Mouse (Mus musculus) kidney, embryonic 16.5 days (tissue): Measurements from ENCODE around the gene Nek9. TPM values are rescaled to one million over a fixed set of nuclear protein-coding genes. Genes with fewer than 3 reads are reported as not detected.

Experiments used
- ATAC-seq: fragments of 200-750 bp; cut with Nextera tagmentation; 2 replicates; pipeline ENCODE4 v1.8.0; 2017; ENCODE audit warnings: moderate TSS enrichment; ENCODE audit not compliant: low FRiP score, low TSS enrichment
- H3K27ac ChIP-seq: fragments of 300-500 bp; sonication (generic); 2 replicates; pipeline ENCODE4 v1.5.1; 2014; ENCODE audit warnings: low read length
- H3K27me3 ChIP-seq: fragments of 300-500 bp; sonication (generic); 2 replicates; pipeline ENCODE4 v1.6.1; 2014; ENCODE audit warnings: low read length, control low read depth, mixed read lengths; ENCODE audit not compliant: insufficient read depth
- H3K36me3 ChIP-seq: fragments of 300-500 bp; sonication (generic); 2 replicates; pipeline ENCODE4 v1.6.1; 2014; ENCODE audit warnings: low read length, control low read depth, mixed read lengths; ENCODE audit not compliant: insufficient read depth
- H3K4me1 ChIP-seq: fragments of 300-500 bp; sonication (generic); 2 replicates; pipeline ENCODE4 v1.6.1; 2014; ENCODE audit warnings: low read length, control low read depth, mixed read lengths; ENCODE audit not compliant: insufficient read depth
- H3K4me2 ChIP-seq: fragments of 300-500 bp; sonication (generic); replicated peaks from 2 replicates; pipeline ENCODE4 v1.6.1; 2014; ENCODE audit warnings: low read depth, low read length
- H3K4me3 ChIP-seq: fragments of 300-500 bp; sonication (generic); 2 replicates; pipeline ENCODE4 v1.5.1; 2014; ENCODE audit warnings: mild to moderate bottlenecking, low read length
- H3K9ac ChIP-seq: fragments of 300-500 bp; sonication (generic); replicated peaks from 2 replicates; pipeline ENCODE4 v1.6.1; 2014; ENCODE audit warnings: low read length
- H3K9me3 ChIP-seq: fragments of 300-500 bp; sonication (generic); 2 replicates; pipeline ENCODE4 v1.6.1; 2016; ENCODE audit warnings: low read length, control low read depth
- WGBS: fragments of 180-500 bp; shearing (Covaris S2); extraction: QIAGEN DNeasy Blood & Tissue Kit; methylation state at CpG from one replicate; pipeline ENCODE4 v1.1.7; 2014; 5-methylcytosine and 5-hydroxymethylcytosine counted together
- polyA plus RNA-seq: library from polyadenylated mRNA; unstranded; fragments of >200 nt; fragmentation: Nextera tagmentation; extraction: Ambion mirVana; gene quantifications from 2 replicates; pipeline ENCODE4 v1.2.1, GENCODE M21; 2015

Nek9 gene
- polyA plus RNA-seq, 1 experiment from 2014 or later, result 20.7 TPM

- no peak overlapping the region for H3K4me2 ChIP-seq
- H3K9me3 ChIP-seq, result no peaks in the 10 kb centered on the region
- no peak for ATAC-seq
- peaks cover 7% of the 10 kb centered on the region; the same call in 1 of the 2 replicates for H3K4me1 ChIP-seq
- WGBS, result 52% methylated on average over 7 of the region's 7 CpGs
- peak overlapping the region; percentile 31 for H3K27ac ChIP-seq
- no peak overlapping the region for H3K4me3 ChIP-seq
- no peaks in the 10 kb centered on the region for H3K27me3 ChIP-seq
- H3K36me3 ChIP-seq, result 0 out of 2 replicates have a peak, but pooled peaks cover 4% of the 10 kb centered on the region
- no peak overlapping the region for H3K9ac ChIP-seq
These were observed 82.0 kb downstream of the Nek9 start for GRCm38 (mm10) chr12:85257008-85257639.

GRCm38 (mm10) chr12:85256074-85256751, 82.9 kb downstream of the Nek9 start:
- Histone ChIP-seq H3K4me1 (peaks cover 7% of the 10 kb centered on the region; the same call in 1 of the 2 replicates), H3K9me3 (no peaks in the 10 kb centered on the region), H3K9ac (no peak overlapping the region), H3K4me3 (no peak overlapping the region), H3K27ac (peak overlapping the region; percentile 59; the same call in 1 of the 2 replicates), H3K4me2 (no peak overlapping the region), H3K36me3 (0 out of 2 replicates have a peak, but pooled peaks cover 4% of the 10 kb centered on the region), H3K27me3 (no peaks in the 10 kb centered on the region)
- peak; percentile 86 for ATAC-seq
- WGBS, result 38% methylated on average over 7 of the region's 7 CpGs

- peaks cover 6% of the 10 kb centered on the region for H3K36me3 ChIP-seq
- no peaks in the 10 kb centered on the region for H3K27me3 ChIP-seq
- no peak overlapping the region for H3K27ac ChIP-seq
- H3K9me3 ChIP-seq, result peaks cover 12% of the 10 kb centered on the region
- no peak for ATAC-seq
- no peak overlapping the region for H3K9ac ChIP-seq
- no peak overlapping the region for H3K4me3 ChIP-seq
- peaks cover 4% of the 10 kb centered on the region; the same call in 1 of the 2 replicates for H3K4me1 ChIP-seq
- WGBS, result 81% methylated on average over 3 of the region's 3 CpGs
- H3K4me2 ChIP-seq, result no peak overlapping the region
These were observed 87.1 kb downstream of the Nek9 start for GRCm38 (mm10) chr12:85252083-85252482.

Other genes with a start within 250 kb of the Nek9 start
- 3.7 and 4.9 TPM in 2 replicates for gene Prox2, start 228.6 kb downstream of the Nek9 start, polyA plus RNA-seq
- 153 TPM in 2 replicates for gene Dlst, start 228.5 kb downstream of the Nek9 start, polyA plus RNA-seq
- 0.86 and 1.1 TPM in 2 replicates for gene Rps6kl1, start 188.1 kb downstream of the Nek9 start, polyA plus RNA-seq
- 16.9 and 18.4 TPM in 2 replicates for gene Pgf, start 161.6 kb downstream of the Nek9 start, polyA plus RNA-seq
- gene Eif2b2, start 119.9 kb downstream of the Nek9 start, polyA plus RNA-seq, result 108 and 110 TPM in 2 replicates
- gene Mlh3, start 68.8 kb downstream of the Nek9 start, polyA plus RNA-seq, result 9.7 and 10.9 TPM in 2 replicates
- 57.4 and 57.5 TPM in 2 replicates for gene Acyp1, start 50.9 kb downstream of the Nek9 start, polyA plus RNA-seq
- 4.1 and 4.4 TPM in 2 replicates for gene Zc2hc1c, start 50.8 kb downstream of the Nek9 start, polyA plus RNA-seq
- 347 and 350 TPM in 2 replicates for gene Tmed10, start 35.5 kb upstream of the Nek9 start, polyA plus RNA-seq
- 2.7 and 3.5 TPM in 2 replicates for gene Fos, start 134.5 kb upstream of the Nek9 start, polyA plus RNA-seq